Mouse (Mus musculus) olfactory bulb, adult 2 months (tissue): ENCODE measurements around the gene Ston2.

Experiments
- CTCF ChIP-seq: fragments of 200-500 bp; IDR thresholded peaks from 2 replicates; pipeline ENCODE4 v1.5.1; 2012; ENCODE audit warnings: low read depth, mild to moderate bottlenecking, low read length, moderate library complexity; ENCODE audit not compliant: insufficient read depth
- POLR2A ChIP-seq: fragments of 200-500 bp; IDR thresholded peaks from 2 replicates; pipeline ENCODE4 v1.6.1; 2012; ENCODE audit warnings: mild to moderate bottlenecking, low read depth, low read length, moderate library complexity; ENCODE audit not compliant: insufficient read depth

- no peak for TF ChIP-seq CTCF
- TF ChIP-seq POLR2A, result no peak
Observed at GRCm38 (mm10) chr12:91820461-91820860, 32.3 kb upstream of the Ston2 start.
